Comparison of ENCODE assay signal across 10 mouse cellular contexts in genomic region chr14:51915030-51915429, GRCm38 (mm10). TPM values are rescaled to one million over a fixed set of nuclear protein-coding genes. Genes with fewer than 3 reads are reported as not detected.
DNase-seq lines count a peak whose midpoint lies in the region; ATAC-seq lines count a peak whose summit lies in the region.
"Had no signal": no experiment of that assay in that cellular context is flagged by ENCODE, and none has a peak within 500 bp of the region (broad histone marks: within the 10 kb centered on the region; RNA-seq: fewer than 3 reads in every experiment).

No protein-coding gene starts in this region.

- intact Hi-C loops in gastrocnemius, postnatal 14 days (cut with DNase I; ENCODE audit: low total_unique reads), result no loop called here
- intact Hi-C loops in heart, postnatal 36 days (cut with DNase I), result no loop called here

- no peak for ATAC-seq in erythroid progenitor cell, adult 5-6 weeks (replicated peaks; ENCODE audit: low FRiP score, poor library complexity, severe bottlenecking)

- DNase-seq in gastrocnemius, postnatal 25 days, result peak; percentile 42
- no peak for DNase-seq in gastrocnemius, postnatal 14 days
- DNase-seq in ovary, adult 18-20 months (ENCODE audit: low spot score), result peak; percentile 41
- no peak for DNase-seq in ovary, postnatal 14 days (ENCODE audit: low spot score)
- DNase-seq in heart, postnatal 36 days, result peak; percentile 33 to 52
- no peak for DNase-seq in embryo, embryonic 10 days (ENCODE audit: low spot score)
- DNase-seq in cerebellum, postnatal 10 days, result no peak

RNA-seq across cellular contexts. Expression of gene Ndrg2, which starts 1.1 kb away (rescaled TPM):
- total RNA-seq in gastrocnemius, postnatal 25 days (2021), result 1,000 to 10,000 TPM; 1,373 to 1,538 TPM
- total RNA-seq in gastrocnemius, postnatal 14 days (2021), result 1,000 to 10,000 TPM in 1 of 2 experiments, 100 to 1,000 TPM in 1; 964 to 1,110 TPM
- 1,000 to 10,000 TPM; 1,444 to 1,487 TPM for total RNA-seq in heart, postnatal 36 days (2021)
- total RNA-seq in erythroid progenitor cell, adult 5-6 weeks (2015; ENCODE audit: low replicate concordance), result 18.4 TPM in 1 of 2 replicates, not detected in the other
- 5.9 and 9.2 TPM in 2 replicates for total RNA-seq in erythroid progenitor cell, adult 5-6 weeks (2017; ENCODE audit: low replicate concordance)

RNA-seq across cellular contexts. Expression of gene Tppp2, which starts 3.2 kb away (rescaled TPM):
- total RNA-seq in gastrocnemius, postnatal 25 days (2021), result 1 to 10 TPM in 1 of 2 experiments, under 1 TPM in 1; 0.62 to 1.1 TPM
- under 1 TPM in 1 of 2 experiments, not detected in 1; 0.35 TPM for total RNA-seq in gastrocnemius, postnatal 14 days (2021)
- not detected for total RNA-seq in heart, postnatal 36 days (2021)
- not detected in 2 replicates for total RNA-seq in erythroid progenitor cell, adult 5-6 weeks (2015; ENCODE audit: low replicate concordance)
- total RNA-seq in erythroid progenitor cell, adult 5-6 weeks (2017; ENCODE audit: low replicate concordance), result not detected in 2 replicates
- total RNA-seq: layer of hippocampus, postnatal 14 days had no signal

RNA-seq across cellular contexts. Expression of gene Rnase13, which starts 7.5 kb away (rescaled TPM):
- total RNA-seq in gastrocnemius, postnatal 25 days (2021), result not detected
- total RNA-seq in gastrocnemius, postnatal 14 days (2021), result not detected
- total RNA-seq in heart, postnatal 36 days (2021), result not detected
- not detected in 2 replicates for total RNA-seq in erythroid progenitor cell, adult 5-6 weeks (2015; ENCODE audit: low replicate concordance)
- total RNA-seq in erythroid progenitor cell, adult 5-6 weeks (2017; ENCODE audit: low replicate concordance), result not detected in 2 replicates
- total RNA-seq: gastrocnemius, adult 8-10 months had no signal

RNA-seq across cellular contexts. Expression of gene Slc39a2, which starts 22.3 kb away (rescaled TPM):
- total RNA-seq in gastrocnemius, postnatal 25 days (2021), result under 1 TPM; 0.46 to 0.54 TPM
- under 1 TPM; 0.31 to 0.37 TPM for total RNA-seq in gastrocnemius, postnatal 14 days (2021)
- total RNA-seq in heart, postnatal 36 days (2021), result under 1 TPM; 0.11 to 0.22 TPM
- total RNA-seq in erythroid progenitor cell, adult 5-6 weeks (2015; ENCODE audit: low replicate concordance), result 2.1 TPM in 1 of 2 replicates, not detected in the other
- not detected in 2 replicates for total RNA-seq in erythroid progenitor cell, adult 5-6 weeks (2017; ENCODE audit: low replicate concordance)

RNA-seq across cellular contexts. Expression of gene Mettl17, which starts 30.4 kb away (rescaled TPM):
- total RNA-seq in gastrocnemius, postnatal 25 days (2021), result 10 to 100 TPM in 1 of 2 experiments, 1 to 10 TPM in 1; 9.3 to 15.8 TPM
- total RNA-seq in gastrocnemius, postnatal 14 days (2021), result 10 to 100 TPM in 1 of 2 experiments, 1 to 10 TPM in 1; 8.3 to 13.1 TPM
- 10 to 100 TPM; 19.3 to 24.4 TPM for total RNA-seq in heart, postnatal 36 days (2021)
- 1.7 and 4.3 TPM in 2 replicates for total RNA-seq in erythroid progenitor cell, adult 5-6 weeks (2015; ENCODE audit: low replicate concordance)
- 11.3 TPM in 1 of 2 replicates, not detected in the other for total RNA-seq in erythroid progenitor cell, adult 5-6 weeks (2017; ENCODE audit: low replicate concordance)

Comparison
In these comparisons a context has a peak if more than half of its experiments do, and no peak if none do; other contexts are left out.
1. DNase-seq: peak in gastrocnemius, postnatal 25 days (single experiment), ovary, adult 18-20 months (single experiment) and heart, postnatal 36 days (2 of 2); none in gastrocnemius, postnatal 14 days (single experiment), ovary, postnatal 14 days (single experiment), embryo, embryonic 10 days (single experiment) and cerebellum, postnatal 10 days (0 of 2).
2. RNA of gene Ndrg2, which starts 1.1 kb away (total RNA-seq): 1,373 to 1,538 TPM in gastrocnemius, postnatal 25 days, 1,444 to 1,487 TPM in heart, postnatal 36 days and 964 to 1,110 TPM in gastrocnemius, postnatal 14 days; 5.9 to 18.4 TPM in erythroid progenitor cell, adult 5-6 weeks; every median in the first group is over 10 times any median in the second.